Mouse (Mus musculus): ENCODE measurements at regions not wholly inside any gene's neighbourhood (a gene's known extent, or its start where the extent isn't known, plus 50 kb on each side); places are given as distances from the start of the nearest gene placed in this dataset.

- DNase-seq (ENCODE audit: low spot score in 2 of 2), result no peak
Measured at GRCm38 (mm10) chr19:56039091-56040004, 247.6 kb upstream of the Habp2 start.

- DNase-seq (ENCODE audit: low spot score in 2 of 2), result no peak
Measured at GRCm38 (mm10) chr19:56041930-56042329, 245.0 kb upstream of the Habp2 start.

- no peak for DNase-seq (ENCODE audit: low spot score in 2 of 2)
Measured at GRCm38 (mm10) chr19:56046784-56047390, 240.1 kb upstream of the Habp2 start.

- no peak for DNase-seq (ENCODE audit: low spot score in 2 of 2)
Measured at GRCm38 (mm10) chr19:56054186-56054585, 232.8 kb upstream of the Habp2 start.

GRCm38 (mm10) chr19:56056397-56056796 is 230.5 kb upstream of the Habp2 start:
- no peak for DNase-seq (ENCODE audit: low spot score in 2 of 2)

- DNase-seq (ENCODE audit: low spot score in 2 of 2), result no peak
Measured at GRCm38 (mm10) chr19:56061882-56062540, 224.9 kb upstream of the Habp2 start.

- no peak for DNase-seq (ENCODE audit: low spot score in 2 of 2)
Measured at GRCm38 (mm10) chr19:56063099-56063498, 223.8 kb upstream of the Habp2 start.

- DNase-seq (ENCODE audit: low spot score in 2 of 2), result no peak
Measured at GRCm38 (mm10) chr19:56065730-56066129, 221.2 kb upstream of the Habp2 start.

- no peak for DNase-seq (ENCODE audit: low spot score in 2 of 2)
Measured at GRCm38 (mm10) chr19:56068165-56068564, 218.8 kb upstream of the Habp2 start.

GRCm38 (mm10) chr19:56068854-56069253 is 218.1 kb upstream of the Habp2 start:
- DNase-seq (ENCODE audit: low spot score in 2 of 2), result no peak

- no peak for DNase-seq (ENCODE audit: low spot score in 2 of 2)
Measured at GRCm38 (mm10) chr19:56069266-56069665, 217.7 kb upstream of the Habp2 start.

- DNase-seq (ENCODE audit: low spot score in 2 of 2), result no peak
Measured at GRCm38 (mm10) chr19:56071340-56071739, 215.6 kb upstream of the Habp2 start.

GRCm38 (mm10) chr19:56076128-56076527 is 210.8 kb upstream of the Habp2 start:
- no peak for DNase-seq (ENCODE audit: low spot score in 2 of 2)

GRCm38 (mm10) chr19:56077491-56077890 is 209.4 kb upstream of the Habp2 start:
- DNase-seq (ENCODE audit: low spot score in 2 of 2), result no peak

GRCm38 (mm10) chr19:56086413-56087083 is 200.4 kb upstream of the Habp2 start:
- DNase-seq (ENCODE audit: low spot score in 2 of 2), result no peak

- DNase-seq (ENCODE audit: low spot score in 2 of 2), result no peak
Measured at GRCm38 (mm10) chr19:56087127-56087526, 199.8 kb upstream of the Habp2 start.

- no peak for DNase-seq (ENCODE audit: low spot score in 2 of 2)
Measured at GRCm38 (mm10) chr19:56089795-56090375, 197.1 kb upstream of the Habp2 start.

- no peak for DNase-seq (ENCODE audit: low spot score in 2 of 2)
Measured at GRCm38 (mm10) chr19:56091581-56091980, 195.4 kb upstream of the Habp2 start.

- DNase-seq (ENCODE audit: low spot score in 2 of 2), result no peak
Measured at GRCm38 (mm10) chr19:56095873-56096272, 191.1 kb upstream of the Habp2 start.

GRCm38 (mm10) chr19:56099725-56100124 is 187.2 kb upstream of the Habp2 start:
- no peak for DNase-seq (ENCODE audit: low spot score in 2 of 2)

All from adrenal gland, postnatal 4 days (tissue).